Mouse (Mus musculus): ENCODE data around the gene Trim33. TPM values are rescaled to one million over a fixed set of nuclear protein-coding genes. Genes with fewer than 3 reads are reported as not detected.

The Trim33 gene
- polyA plus RNA-seq, 1 experiment from 2014 or later, result 25.1 TPM

DNA sequence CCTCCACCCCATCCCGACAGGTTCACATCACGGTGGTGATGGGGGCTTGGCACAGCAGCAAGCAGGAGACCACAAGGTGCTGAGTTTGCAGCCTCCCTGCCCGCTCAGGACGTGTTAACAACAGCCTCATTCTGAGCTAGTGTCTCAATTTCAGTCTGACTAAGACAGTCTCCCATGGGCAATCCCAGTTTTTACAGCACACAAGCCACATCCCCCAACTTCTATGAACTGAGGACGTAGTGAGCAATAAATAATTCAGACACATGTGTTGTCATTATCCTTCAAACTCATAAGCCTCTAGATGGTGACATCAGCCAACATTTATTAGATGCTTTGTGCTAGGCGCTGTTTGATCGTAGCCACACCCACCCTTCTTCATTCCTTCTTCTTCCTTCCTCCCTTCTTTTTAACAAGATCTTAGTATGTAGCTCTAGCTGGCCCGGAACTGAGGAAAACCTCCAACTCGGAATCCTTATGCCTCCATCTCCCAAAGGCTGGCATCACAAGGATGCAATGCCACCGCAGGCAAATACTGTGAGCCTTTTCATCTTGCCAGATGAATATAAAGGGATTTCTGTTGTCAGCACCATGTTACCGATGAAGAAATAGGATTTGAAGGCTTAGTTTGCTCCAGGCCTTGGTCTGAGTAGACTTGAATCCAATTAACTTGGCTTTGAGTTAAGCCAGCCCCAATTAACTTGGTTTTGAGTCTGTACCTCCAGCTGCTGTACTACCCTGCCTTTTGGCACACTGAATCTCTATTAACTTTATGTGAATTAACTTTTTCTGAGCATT is 88.3 kb downstream of the Trim33 start:
- Histone ChIP-seq H3K9ac (no peak overlapping the region), H3K4me2 (no peak overlapping the region), H3K4me1 (replicated peaks) (no peaks in the 10 kb centered on the region), H3K9me3 (no peaks in the 10 kb centered on the region), H3K4me3 (no peak overlapping the region), H3K27me3 (no peaks in the 10 kb centered on the region), H3K36me3 (no peaks in the 10 kb centered on the region), H3K27ac (replicated peaks) (no peak overlapping the region)
- ATAC-seq (ENCODE audit: low FRiP score, low read depth), result no peak
- WGBS, result 80% methylated on average over 11 of the region's 11 CpGs

- Histone ChIP-seq H3K9me3 (no peaks in the 10 kb centered on the region), H3K27ac (replicated peaks) (no peak overlapping the region), H3K36me3 (no peaks in the 10 kb centered on the region), H3K4me3 (no peak overlapping the region), H3K4me2 (no peak overlapping the region), H3K27me3 (no peaks in the 10 kb centered on the region), H3K9ac (no peak overlapping the region), H3K4me1 (replicated peaks) (no peaks in the 10 kb centered on the region)
- WGBS, result 94% methylated on average over 3 of the region's 3 CpGs
- no peak for ATAC-seq (ENCODE audit: low FRiP score, low read depth)
Observed at GRCm38 (mm10) chr3:103368731-103369130, 89.6 kb downstream of the Trim33 start.

DNA sequence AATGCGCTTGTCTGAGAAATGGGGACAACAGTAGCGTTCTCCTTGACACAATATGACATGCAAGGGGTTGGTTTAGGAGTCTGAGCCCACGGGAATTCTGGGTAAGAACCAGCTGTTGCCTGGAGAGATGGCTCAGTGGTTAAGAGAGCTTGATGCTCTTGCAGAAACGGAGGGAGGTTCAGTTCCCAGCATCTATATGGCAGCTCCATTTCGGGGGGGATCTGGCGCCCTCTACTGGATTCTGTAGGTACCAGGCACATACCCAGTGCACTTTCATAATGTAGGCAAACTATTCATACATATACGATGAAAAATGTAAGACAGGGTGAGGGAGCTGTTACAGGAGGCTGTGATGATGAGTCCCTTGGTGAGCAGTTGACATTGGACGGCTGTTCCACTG is 94.9 kb downstream of the Trim33 start:
- no peak overlapping the region for H3K9ac ChIP-seq
- H3K4me2 ChIP-seq, result no peak overlapping the region
- H3K9me3 ChIP-seq, result no peaks in the 10 kb centered on the region
- no peak overlapping the region for H3K27ac ChIP-seq (replicated peaks)
- no peaks in the 10 kb centered on the region for H3K36me3 ChIP-seq
- no peaks in the 10 kb centered on the region for H3K27me3 ChIP-seq
- ATAC-seq (ENCODE audit: low FRiP score, low read depth), result no peak
- 34% methylated on average over 8 of the region's 8 CpGs for WGBS
- H3K4me1 ChIP-seq (replicated peaks), result no peaks in the 10 kb centered on the region
- H3K4me3 ChIP-seq, result no peak overlapping the region

GRCm38 (mm10) chr3:103375181-103375855 is 96.2 kb downstream of the Trim33 start:
- H3K4me2 ChIP-seq, result no peak overlapping the region
- no peaks in the 10 kb centered on the region for H3K9me3 ChIP-seq
- no peak overlapping the region for H3K4me3 ChIP-seq
- ATAC-seq (ENCODE audit: low FRiP score, low read depth), result no peak
- no peaks in the 10 kb centered on the region for H3K36me3 ChIP-seq
- no peaks in the 10 kb centered on the region for H3K27me3 ChIP-seq
- no peak overlapping the region for H3K27ac ChIP-seq (replicated peaks)
- WGBS, result 57% methylated on average over 14 of the region's 14 CpGs
- no peaks in the 10 kb centered on the region for H3K4me1 ChIP-seq (replicated peaks)
- no peak overlapping the region for H3K9ac ChIP-seq

DNA sequence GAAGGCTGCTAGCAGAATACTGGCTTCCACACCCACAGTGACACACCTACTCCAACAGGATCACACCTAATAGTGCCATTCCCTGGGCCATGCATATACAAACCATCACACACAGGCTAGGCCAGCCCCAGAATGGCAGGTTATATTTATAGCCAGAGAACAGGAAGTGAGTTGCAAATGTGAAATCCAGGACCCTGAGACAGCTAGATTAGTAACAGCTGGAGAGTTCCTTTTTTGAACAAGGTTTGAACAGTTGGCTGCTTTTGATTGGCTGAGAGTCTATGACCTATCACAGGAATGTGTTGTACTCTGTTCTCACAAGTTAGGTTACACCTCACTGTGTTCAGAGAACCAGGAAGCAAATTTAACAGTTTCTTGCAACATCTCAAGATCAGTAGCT is 98.9 kb downstream of the Trim33 start:
- ATAC-seq (ENCODE audit: low FRiP score, low read depth), result no peak
- no peak overlapping the region for H3K9ac ChIP-seq
- no peaks in the 10 kb centered on the region for H3K36me3 ChIP-seq
- no peak overlapping the region for H3K4me3 ChIP-seq
- no peaks in the 10 kb centered on the region for H3K9me3 ChIP-seq
- no peaks in the 10 kb centered on the region for H3K27me3 ChIP-seq
- H3K4me2 ChIP-seq, result no peak overlapping the region
- no peak overlapping the region for H3K27ac ChIP-seq (replicated peaks)
- H3K4me1 ChIP-seq (replicated peaks), result no peaks in the 10 kb centered on the region

DNA sequence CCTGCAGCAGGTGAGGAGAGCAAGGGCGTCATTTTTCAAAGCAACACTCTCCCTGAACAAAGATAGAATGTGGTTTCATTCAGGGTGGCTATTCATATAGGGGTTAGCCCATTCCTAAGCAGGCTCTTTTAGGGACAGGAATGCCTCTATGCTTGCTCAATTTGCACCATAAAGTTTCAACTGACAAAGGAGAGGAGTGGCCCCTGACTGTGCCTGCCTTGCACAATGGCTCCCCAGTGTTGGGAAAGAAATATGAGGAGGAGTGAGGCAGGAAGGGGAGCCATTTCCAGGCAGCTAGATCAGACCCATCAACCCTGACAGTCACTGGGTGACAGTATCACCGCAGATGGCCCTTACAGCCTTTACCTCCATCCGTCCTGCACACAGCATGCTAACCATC is 100.3 kb downstream of the Trim33 start:
- Histone ChIP-seq H3K9ac (no peak overlapping the region), H3K9me3 (no peaks in the 10 kb centered on the region), H3K27me3 (no peaks in the 10 kb centered on the region), H3K4me3 (no peak overlapping the region), H3K4me2 (no peak overlapping the region), H3K27ac (replicated peaks) (no peak overlapping the region), H3K36me3 (no peaks in the 10 kb centered on the region), H3K4me1 (replicated peaks) (no peaks in the 10 kb centered on the region)
- ATAC-seq (ENCODE audit: low FRiP score, low read depth), result no peak
- WGBS, result 51% methylated on average over 3 of the region's 3 CpGs

GRCm38 (mm10) chr3:103380814-103381213 is 101.7 kb downstream of the Trim33 start:
- H3K9me3 ChIP-seq, result no peaks in the 10 kb centered on the region
- 88% methylated on average over 8 of the region's 8 CpGs for WGBS

GRCm38 (mm10) chr3:103381441-103381840 is 102.3 kb downstream of the Trim33 start:
- H3K27ac ChIP-seq (replicated peaks), result no peak overlapping the region
- no peak for ATAC-seq (ENCODE audit: low FRiP score, low read depth)

More at GRCm38 (mm10) chr3:103380814-103381213, 101.7 kb downstream of the Trim33 start:
- no peaks in the 10 kb centered on the region for H3K4me1 ChIP-seq (replicated peaks)
- H3K27me3 ChIP-seq, result no peaks in the 10 kb centered on the region
- H3K9ac ChIP-seq, result no peak overlapping the region
- H3K27ac ChIP-seq (replicated peaks), result no peak overlapping the region
- ATAC-seq (ENCODE audit: low FRiP score, low read depth), result no peak; the same call in 1 of the 2 replicates
- no peak overlapping the region for H3K4me3 ChIP-seq
- no peak overlapping the region for H3K4me2 ChIP-seq
- H3K36me3 ChIP-seq, result no peaks in the 10 kb centered on the region

DNA sequence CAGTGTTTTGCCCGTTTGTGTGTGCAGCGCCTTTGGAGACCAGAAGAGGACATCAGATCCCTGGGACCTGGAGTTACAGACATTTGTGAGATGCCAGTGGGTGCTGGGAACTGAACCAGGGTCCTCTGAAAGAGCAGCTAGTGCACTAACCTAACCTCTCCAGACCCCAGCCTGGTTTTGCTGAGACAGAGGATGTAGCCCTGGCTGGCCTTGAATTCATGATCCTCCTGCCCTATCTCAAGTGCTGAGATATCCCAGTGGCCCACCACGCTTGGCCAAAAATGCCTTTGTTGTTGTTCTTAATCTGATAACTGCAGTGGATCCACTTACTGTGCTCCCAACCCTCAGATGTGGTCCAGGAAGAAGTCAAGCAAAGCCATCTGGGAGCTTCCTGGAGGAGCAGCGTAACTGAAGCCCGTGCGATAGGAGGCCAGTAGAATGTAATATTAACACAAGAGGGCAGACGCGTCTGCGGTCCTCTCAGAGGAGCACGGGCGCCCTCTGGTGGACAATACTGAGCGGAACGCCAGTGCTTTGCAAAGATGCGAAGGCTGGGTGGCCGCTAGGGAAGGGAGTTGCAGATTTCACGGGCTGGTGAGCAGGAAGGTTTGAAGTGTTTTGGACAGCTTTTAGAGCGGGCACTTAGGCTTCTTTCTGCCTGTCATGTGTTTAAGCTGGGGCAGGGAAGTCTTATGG is 103.9 kb downstream of the Trim33 start:
- Histone ChIP-seq H3K27me3 (no peaks in the 10 kb centered on the region), H3K4me2 (0 out of 2 replicates have a peak overlapping the region, but pooled peaks have one; percentile 25), H3K4me3 (no peak overlapping the region), H3K36me3 (no peaks in the 10 kb centered on the region), H3K4me1 (replicated peaks) (no peaks in the 10 kb centered on the region), H3K27ac (replicated peaks) (no peak overlapping the region), H3K9me3 (no peaks in the 10 kb centered on the region), H3K9ac (no peak overlapping the region)
- 18% methylated on average over 17 of the region's 17 CpGs for WGBS
- ATAC-seq (ENCODE audit: low FRiP score, low read depth), result peak; percentile 80

More at GRCm38 (mm10) chr3:103381441-103381840, 102.3 kb downstream of the Trim33 start:
- no peaks in the 10 kb centered on the region for H3K9me3 ChIP-seq
- H3K4me3 ChIP-seq, result no peak overlapping the region
- H3K4me1 ChIP-seq (replicated peaks), result no peaks in the 10 kb centered on the region
- H3K9ac ChIP-seq, result no peak overlapping the region
- no peaks in the 10 kb centered on the region for H3K36me3 ChIP-seq
- no peaks in the 10 kb centered on the region for H3K27me3 ChIP-seq
- 98% methylated on average over 6 of the region's 6 CpGs for WGBS
- H3K4me2 ChIP-seq, result no peak overlapping the region

DNA sequence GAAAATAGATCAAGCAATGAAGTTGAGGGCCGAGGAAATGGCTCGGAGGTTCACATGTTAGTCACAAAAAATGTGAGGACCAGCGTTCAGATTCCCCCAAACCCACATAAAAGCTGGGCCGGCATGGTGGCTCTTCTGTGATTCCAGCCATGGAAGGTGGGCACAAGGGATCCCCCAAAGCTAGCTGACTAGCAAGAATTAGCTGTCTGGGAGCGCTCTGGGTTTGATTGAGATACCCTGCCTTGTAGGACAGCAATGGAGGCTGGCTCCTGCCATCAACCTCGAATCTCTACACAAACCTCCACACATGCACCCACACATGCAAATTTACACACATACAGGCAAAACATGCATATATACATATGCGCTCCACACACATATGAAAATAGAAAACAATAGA is 105.4 kb downstream of the Trim33 start:
- no peak for ATAC-seq (ENCODE audit: low FRiP score, low read depth)
- Histone ChIP-seq H3K4me3 (no peak overlapping the region), H3K27ac (replicated peaks) (no peak overlapping the region), H3K4me2 (no peak overlapping the region), H3K4me1 (replicated peaks) (no peaks in the 10 kb centered on the region), H3K9ac (no peak overlapping the region), H3K27me3 (no peaks in the 10 kb centered on the region), H3K9me3 (no peaks in the 10 kb centered on the region), H3K36me3 (no peaks in the 10 kb centered on the region)
- WGBS, result 93% methylated on average over 7 of the region's 7 CpGs

GRCm38 (mm10) chr3:103384949-103385348 is 105.9 kb downstream of the Trim33 start:
- Histone ChIP-seq H3K27me3 (no peaks in the 10 kb centered on the region), H3K9me3 (no peaks in the 10 kb centered on the region), H3K27ac (replicated peaks) (no peak overlapping the region), H3K36me3 (no peaks in the 10 kb centered on the region), H3K4me3 (no peak overlapping the region), H3K4me2 (no peak overlapping the region), H3K4me1 (replicated peaks) (no peaks in the 10 kb centered on the region), H3K9ac (no peak overlapping the region)
- 78% methylated on average over 5 of the region's 5 CpGs for WGBS
- no peak for ATAC-seq (ENCODE audit: low FRiP score, low read depth)
